Mouse (Mus musculus) B cell, adult (primary cell): ENCODE results near the gene Mrgpra9. TPM values are rescaled to one million over a fixed set of nuclear protein-coding genes. Genes with fewer than 3 reads are reported as not detected.

Source experiments
- total RNA-seq: library from RNA; stranded (reverse); gene quantifications from 4 replicates; pipeline ENCODE4 v1.2.4, GENCODE M21; 2023; ENCODE audit not compliant: inconsistent age

The Mrgpra9 gene
- not detected in 4 replicates for total RNA-seq

DNA sequence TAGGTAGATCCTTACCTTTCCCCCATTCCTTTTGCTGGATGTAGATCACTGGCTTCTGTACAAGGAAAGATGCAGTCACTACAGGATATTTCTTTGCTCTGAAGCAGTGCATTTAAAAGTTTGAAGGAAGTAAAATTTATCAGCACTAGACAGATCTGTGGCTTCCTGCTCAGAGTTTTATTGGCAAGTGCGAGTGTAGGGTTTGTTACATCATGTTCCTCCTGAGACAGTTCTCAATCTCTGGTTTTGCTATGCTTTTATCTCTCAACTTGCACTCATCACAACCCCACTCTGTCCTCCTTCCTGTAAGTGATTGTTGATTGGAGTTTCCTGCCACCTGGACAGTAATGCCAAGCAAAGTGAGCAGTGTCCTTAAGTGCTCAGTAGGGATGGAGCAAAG, at the start of gene Mrgpra9:
TSS of gene Mrgpra9 (minus strand) at position 79 of the 400 bp plus-strand sequence.

DNA sequence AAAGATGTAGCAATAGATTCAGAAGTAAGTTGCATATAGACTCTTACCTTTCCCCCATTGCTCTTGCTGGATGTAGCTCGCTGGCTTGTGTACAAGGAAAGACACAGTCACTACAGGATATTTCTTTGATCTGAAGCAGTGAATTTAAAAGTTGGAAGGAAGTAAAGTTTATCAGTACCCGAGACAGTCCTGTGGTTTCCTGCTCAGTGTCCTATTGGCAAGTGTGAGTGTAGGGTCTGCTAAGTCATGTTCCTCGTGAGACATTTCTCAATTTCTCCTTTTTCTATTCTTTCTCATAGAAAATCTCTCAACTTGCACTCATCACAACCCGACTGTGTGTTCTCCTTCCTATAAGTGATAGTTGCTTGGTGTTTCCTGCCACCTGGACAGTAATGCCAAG, 47.8 kb downstream of the Mrgpra9 start, which contains the start of gene Mrgpra6:
TSS of gene Mrgpra6 (minus strand) at position 91 of the 400 bp plus-strand sequence.

Other genes starting within 250 kb of the Mrgpra9 start
- 89.3 to 99.8 TPM (median 96.1 TPM) in 4 replicates for gene Spty2d1, start 244.4 kb downstream of the Mrgpra9 start, total RNA-seq
- 3.0 to 5.2 TPM (median 4.8 TPM) in 4 replicates for gene Tmem86a, start 202.2 kb downstream of the Mrgpra9 start, total RNA-seq
- 0.19 to 0.55 TPM in 2 of 4 replicates, not detected in the others for gene Ptpn5, start 119.2 kb downstream of the Mrgpra9 start, total RNA-seq
- not detected in 4 replicates for gene Mrgpra6, start 47.9 kb downstream of the Mrgpra9 start, total RNA-seq
- not detected in 4 replicates for gene Mrgpra1, start 101.4 kb upstream of the Mrgpra9 start, total RNA-seq
- gene Mrgpra2a, start 199.3 kb upstream of the Mrgpra9 start, total RNA-seq, result not detected in 4 replicates